Mouse (Mus musculus) hindbrain, embryonic 13.5 days (tissue): Measurements from ENCODE around the gene Lrrc32. TPM values are rescaled to one million over a fixed set of nuclear protein-coding genes. Genes with fewer than 3 reads are reported as not detected.

Experiments used
- ATAC-seq: fragments of 200-750 bp; cut with Nextera tagmentation; 2 replicates; pipeline ENCODE4 v1.8.0; 2017; ENCODE audit warnings: moderate TSS enrichment; ENCODE audit not compliant: low FRiP score
- H3K27ac ChIP-seq: fragments of 300-500 bp; sonication (generic); 2 replicates; pipeline ENCODE4 v1.5.1; 2015; ENCODE audit warnings: inconsistent platforms, mild to moderate bottlenecking, moderate library complexity
- H3K27me3 ChIP-seq: fragments of 300-500 bp; sonication (generic); 2 replicates; pipeline ENCODE4 v1.6.1; 2015; ENCODE audit warnings: mild to moderate bottlenecking, inconsistent platforms
- H3K36me3 ChIP-seq: fragments of 300-500 bp; sonication (generic); 2 replicates; pipeline ENCODE4 v1.6.1; 2015; ENCODE audit warnings: mild to moderate bottlenecking, inconsistent platforms
- H3K4me1 ChIP-seq: fragments of 300-500 bp; sonication (generic); replicated peaks from 2 replicates; pipeline ENCODE4 v1.6.1; 2015; ENCODE audit warnings: inconsistent platforms
- H3K4me2 ChIP-seq: fragments of 300-500 bp; sonication (generic); 2 replicates; pipeline ENCODE4 v1.6.1; 2015; ENCODE audit warnings: inconsistent platforms, mild to moderate bottlenecking, moderate library complexity
- H3K4me3 ChIP-seq: fragments of 300-500 bp; sonication (generic); 2 replicates; pipeline ENCODE4 v1.5.1; 2015; ENCODE audit warnings: mild to moderate bottlenecking, inconsistent platforms
- H3K9ac ChIP-seq: fragments of 300-500 bp; sonication (generic); 2 replicates; pipeline ENCODE4 v1.6.1; 2015; ENCODE audit warnings: mild to moderate bottlenecking, inconsistent platforms
- H3K9me3 ChIP-seq: fragments of 300-500 bp; sonication (generic); 2 replicates; pipeline ENCODE4 v1.6.1; 2016; ENCODE audit warnings: inconsistent platforms
- WGBS: fragments of 180-500 bp; shearing (Covaris S2); methylation state at CpG from one replicate; pipeline ENCODE4 v1.1.7; 2015; 5-methylcytosine and 5-hydroxymethylcytosine counted together
- polyA plus RNA-seq: library from polyadenylated mRNA; unstranded; fragments of >200 nt; fragmentation: Nextera tagmentation; extraction: Ambion mirVana; gene quantifications from 2 replicates; pipeline ENCODE4 v1.2.1, GENCODE M21; 2015

Lrrc32 gene
- polyA plus RNA-seq, 1 experiment from 2014 or later, result 3.1 TPM

- H3K27me3 ChIP-seq, result no peaks in the 10 kb centered on the region
- peaks cover 44% of the 10 kb centered on the region for H3K4me1 ChIP-seq
- H3K9ac ChIP-seq, result no peak overlapping the region
- no peak overlapping the region for H3K4me3 ChIP-seq
- H3K9me3 ChIP-seq, result no peaks in the 10 kb centered on the region
- H3K36me3 ChIP-seq, result no peaks in the 10 kb centered on the region
- H3K27ac ChIP-seq, result no peak overlapping the region
- ATAC-seq, result no peak
- no peak overlapping the region for H3K4me2 ChIP-seq
- WGBS, result 84% methylated on average over 7 of the region's 7 CpGs
Measured at GRCm38 (mm10) chr7:98501078-98501477, 12.0 kb downstream of the Lrrc32 start.

GRCm38 (mm10) chr7:98502921-98503320 is 13.8 kb downstream of the Lrrc32 start:
- Histone ChIP-seq H3K36me3 (no peaks in the 10 kb centered on the region), H3K9ac (peak overlapping the region; percentile 19; the same call in 1 of the 2 replicates), H3K9me3 (no peaks in the 10 kb centered on the region), H3K27me3 (no peaks in the 10 kb centered on the region), H3K4me1 (peaks cover 45% of the 10 kb centered on the region), H3K4me3 (no peak overlapping the region), H3K4me2 (no peak overlapping the region), H3K27ac (0 out of 2 replicates have a peak overlapping the region, but pooled peaks have one; percentile 12)
- 39% methylated on average over 5 of the region's 5 CpGs for WGBS
- ATAC-seq, result no peak

DNA sequence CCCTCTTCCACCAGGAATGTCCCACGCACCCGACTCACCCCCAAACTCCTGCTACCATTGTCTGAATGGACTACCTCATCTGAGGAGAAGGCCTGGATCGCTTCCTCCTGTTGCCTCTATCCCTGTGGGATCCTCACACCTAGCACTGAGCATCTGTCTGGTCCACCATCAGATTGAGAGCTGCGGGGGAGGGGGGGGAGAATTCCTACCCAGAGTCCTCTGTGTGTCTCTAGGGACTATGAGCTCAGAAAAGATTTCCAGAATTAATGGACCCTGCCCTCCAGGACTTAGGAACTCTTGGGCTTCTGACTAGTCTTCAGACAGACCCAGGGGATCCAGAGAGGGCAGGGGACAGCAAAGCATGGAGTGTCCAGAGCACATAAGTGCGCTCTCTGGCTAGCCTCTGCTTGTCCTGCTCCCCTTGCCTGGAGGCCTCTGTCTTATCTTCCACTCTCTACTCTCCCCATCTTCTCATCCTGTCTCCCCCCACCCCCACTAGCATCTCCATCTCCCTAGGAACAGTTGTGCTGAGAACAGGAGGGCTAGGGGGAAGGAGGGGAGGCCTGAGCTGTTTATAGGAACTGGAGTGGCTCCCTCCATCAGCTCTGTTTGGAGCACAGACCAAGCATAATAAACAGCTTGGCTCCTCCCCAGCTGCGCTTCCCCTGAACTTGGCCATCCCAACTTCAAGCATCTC is 15.0 kb downstream of the Lrrc32 start:
- ATAC-seq, result no peak
- no peak overlapping the region for H3K4me2 ChIP-seq
- no peaks in the 10 kb centered on the region for H3K36me3 ChIP-seq
- WGBS, result 65% methylated on average over 6 of the region's 6 CpGs
- no peak overlapping the region for H3K9ac ChIP-seq
- no peaks in the 10 kb centered on the region for H3K9me3 ChIP-seq
- no peaks in the 10 kb centered on the region for H3K27me3 ChIP-seq
- H3K4me1 ChIP-seq, result peaks cover 45% of the 10 kb centered on the region
- H3K27ac ChIP-seq, result no peak overlapping the region
- no peak overlapping the region for H3K4me3 ChIP-seq

- H3K9ac ChIP-seq, result no peak overlapping the region
- no peak overlapping the region for H3K4me3 ChIP-seq
- H3K27me3 ChIP-seq, result no peaks in the 10 kb centered on the region
- H3K4me1 ChIP-seq, result peaks cover 37% of the 10 kb centered on the region
- 38% methylated on average over 5 of the region's 5 CpGs for WGBS
- ATAC-seq, result no peak
- no peaks in the 10 kb centered on the region for H3K9me3 ChIP-seq
- H3K4me2 ChIP-seq, result no peak overlapping the region
- H3K27ac ChIP-seq, result peak overlapping the region; percentile 8; the same call in 1 of the 2 replicates
- H3K36me3 ChIP-seq, result no peaks in the 10 kb centered on the region
Measured at GRCm38 (mm10) chr7:98504726-98505314, 15.7 kb downstream of the Lrrc32 start.

GRCm38 (mm10) chr7:98505664-98506063 is 16.6 kb downstream of the Lrrc32 start:
- Histone ChIP-seq H3K4me1 (peaks cover 34% of the 10 kb centered on the region), H3K9me3 (no peaks in the 10 kb centered on the region), H3K4me3 (no peak overlapping the region), H3K27ac (no peak overlapping the region), H3K27me3 (no peaks in the 10 kb centered on the region), H3K4me2 (no peak overlapping the region), H3K9ac (no peak overlapping the region), H3K36me3 (no peaks in the 10 kb centered on the region)
- no peak for ATAC-seq
- 29% methylated on average over 3 of the region's 3 CpGs for WGBS

GRCm38 (mm10) chr7:98510961-98511958 is 22.2 kb downstream of the Lrrc32 start:
- Histone ChIP-seq H3K4me2 (no peak overlapping the region), H3K36me3 (no peaks in the 10 kb centered on the region), H3K4me1 (no peaks in the 10 kb centered on the region; the same call in 1 of the 2 replicates), H3K4me3 (no peak overlapping the region), H3K27ac (no peak overlapping the region), H3K9ac (no peak overlapping the region), H3K9me3 (peaks cover 5% of the 10 kb centered on the region; the same call in 1 of the 2 replicates), H3K27me3 (no peaks in the 10 kb centered on the region)
- 74% methylated on average over 15 of the region's 15 CpGs for WGBS
- ATAC-seq, result no peak

DNA sequence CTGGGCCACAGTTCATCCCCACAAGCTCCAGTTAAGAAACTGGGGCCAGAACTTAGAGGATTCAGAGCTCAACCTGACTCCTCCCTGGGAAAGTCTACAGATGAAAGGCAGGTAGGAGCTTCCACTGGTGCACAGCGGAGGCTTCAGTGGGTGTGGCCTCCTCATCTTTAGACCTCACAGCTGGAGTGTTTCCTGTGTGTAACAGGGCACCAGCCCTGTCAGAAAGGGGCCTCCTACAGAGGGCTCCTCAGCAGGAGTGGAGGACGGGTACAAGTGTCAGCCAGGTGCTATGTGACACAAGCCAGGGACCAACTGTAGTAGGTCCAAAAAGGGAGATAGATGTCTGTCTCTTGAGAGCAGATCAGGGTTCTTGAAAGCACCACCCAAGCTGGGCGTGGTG is 24.2 kb downstream of the Lrrc32 start:
- no peak for ATAC-seq
- no peaks in the 10 kb centered on the region for H3K27me3 ChIP-seq
- no peaks in the 10 kb centered on the region; the same call in 1 of the 2 replicates for H3K4me1 ChIP-seq
- H3K36me3 ChIP-seq, result no peaks in the 10 kb centered on the region
- H3K4me2 ChIP-seq, result no peak overlapping the region
- 77% methylated on average over 3 of the region's 3 CpGs for WGBS
- peaks cover 5% of the 10 kb centered on the region; the same call in 1 of the 2 replicates for H3K9me3 ChIP-seq
- H3K4me3 ChIP-seq, result no peak overlapping the region
- no peak overlapping the region for H3K9ac ChIP-seq
- no peak overlapping the region for H3K27ac ChIP-seq

- H3K27ac ChIP-seq, result no peak overlapping the region
- 76% methylated on average over 5 of the region's 5 CpGs for WGBS
- no peak overlapping the region for H3K4me3 ChIP-seq
- peaks cover 26% of the 10 kb centered on the region for H3K4me1 ChIP-seq
- no peak overlapping the region for H3K9ac ChIP-seq
- no peaks in the 10 kb centered on the region for H3K36me3 ChIP-seq
- H3K27me3 ChIP-seq, result 0 out of 2 replicates have a peak, but pooled peaks cover 3% of the 10 kb centered on the region
- H3K4me2 ChIP-seq, result no peak overlapping the region
- no peaks in the 10 kb centered on the region for H3K9me3 ChIP-seq
- ATAC-seq, result no peak
Measured at GRCm38 (mm10) chr7:98522576-98522975, 33.5 kb downstream of the Lrrc32 start.

DNA sequence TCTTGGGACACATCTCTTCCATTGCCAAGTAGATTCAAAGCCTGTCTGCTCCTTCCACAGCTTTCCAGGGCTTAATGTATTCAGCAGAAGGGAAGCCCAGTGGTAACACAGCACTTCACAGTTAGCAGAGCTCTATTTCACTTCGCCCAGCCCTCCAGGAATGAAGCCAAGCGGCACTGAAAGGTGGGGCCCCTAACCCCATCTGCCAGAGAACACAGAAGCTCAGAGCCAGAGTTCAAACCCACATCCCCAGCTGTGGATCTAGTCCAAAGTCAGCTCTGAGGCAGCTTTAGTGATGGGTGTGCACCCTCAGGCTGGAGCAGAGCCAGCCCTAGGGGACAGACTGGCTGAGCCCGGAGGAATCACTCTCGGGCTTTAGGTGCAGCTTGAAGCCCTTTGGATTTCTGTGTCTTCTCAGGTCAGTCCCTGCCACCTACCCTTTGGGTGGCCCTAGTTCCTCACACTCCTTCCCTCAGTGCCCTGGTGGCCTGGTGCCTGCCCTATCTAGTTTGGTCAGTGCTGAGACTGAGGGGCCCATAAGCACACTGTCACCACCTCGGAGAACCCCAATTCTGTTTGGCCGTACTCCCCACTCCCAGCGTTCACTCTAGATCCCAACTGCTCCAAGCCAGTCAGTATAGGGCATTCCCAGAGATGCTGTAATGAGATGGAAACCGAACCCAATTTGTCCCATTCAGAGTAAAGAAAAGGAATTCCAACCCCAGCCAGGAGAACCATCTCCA is 34.2 kb downstream of the Lrrc32 start:
- Histone ChIP-seq H3K36me3 (no peaks in the 10 kb centered on the region), H3K27me3 (0 out of 2 replicates have a peak, but pooled peaks cover 3% of the 10 kb centered on the region), H3K9ac (no peak overlapping the region), H3K27ac (peak overlapping the region; percentile 61), H3K9me3 (no peaks in the 10 kb centered on the region), H3K4me3 (no peak overlapping the region), H3K4me1 (peaks cover 26% of the 10 kb centered on the region), H3K4me2 (no peak overlapping the region)
- WGBS, result 74% methylated on average over 8 of the region's 8 CpGs
- peak; percentile 49 for ATAC-seq

- Histone ChIP-seq H3K27ac (peak overlapping the region; percentile 61), H3K36me3 (no peaks in the 10 kb centered on the region), H3K9ac (no peak overlapping the region), H3K27me3 (0 out of 2 replicates have a peak, but pooled peaks cover 3% of the 10 kb centered on the region), H3K4me3 (no peak overlapping the region), H3K4me2 (no peak overlapping the region), H3K9me3 (no peaks in the 10 kb centered on the region), H3K4me1 (peaks cover 26% of the 10 kb centered on the region)
- peak; percentile 52 for ATAC-seq
- whole genome bisulfite sequencing, result 13% methylated on average over 7 of the region's 7 CpGs
Measured at GRCm38 (mm10) chr7:98523813-98524361, 34.8 kb downstream of the Lrrc32 start.

GRCm38 (mm10) chr7:98524401-98524800 is 35.3 kb downstream of the Lrrc32 start:
- 27% methylated on average over 6 of the region's 6 CpGs for WGBS
- Histone ChIP-seq H3K9me3 (no peaks in the 10 kb centered on the region), H3K4me2 (no peak overlapping the region), H3K27me3 (0 out of 2 replicates have a peak, but pooled peaks cover 3% of the 10 kb centered on the region), H3K4me3 (no peak overlapping the region), H3K36me3 (no peaks in the 10 kb centered on the region), H3K27ac (peak overlapping the region; percentile 61), H3K4me1 (peaks cover 26% of the 10 kb centered on the region), H3K9ac (no peak overlapping the region)
- ATAC-seq, result no peak
